Mouse (Mus musculus): Measurements from ENCODE around the gene Mageb3.
"Not testable (repeated sequence)": the region's sequence is repeated elsewhere in the genome, so short reads cannot be mapped to it uniquely, and the experiment has no call there.

The Mageb3 gene

DNA sequence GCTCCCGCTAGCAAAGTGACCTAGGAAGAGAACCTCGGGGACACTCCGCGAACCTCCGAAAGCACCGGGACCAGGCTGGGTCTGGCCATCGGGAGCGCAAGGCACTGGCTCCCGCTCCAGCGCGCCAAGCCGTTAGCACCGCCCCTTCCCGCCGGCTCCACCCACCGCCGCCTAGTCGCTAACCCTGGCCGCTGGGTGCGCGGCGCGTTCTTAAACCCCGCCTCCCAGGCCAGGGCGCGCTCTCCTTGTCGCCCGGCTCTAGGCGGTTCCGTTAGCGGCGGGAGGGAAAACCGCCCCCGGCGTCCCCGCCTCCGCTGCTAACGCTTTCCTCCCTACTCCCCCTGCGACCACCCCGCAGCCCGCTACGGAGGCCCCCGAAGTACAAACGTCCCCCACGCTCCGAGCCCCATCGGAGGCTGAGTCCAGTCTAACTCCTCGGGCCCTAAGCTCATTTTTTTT is at the start of gene Mageb3, which contains the start of gene Ctdspl2:
Gene Mageb3, minus strand, starts transcription at position 328 of the 459 bp plus-strand sequence.
Gene Ctdspl2, plus strand, starts transcription at position 237 of the 459 bp plus-strand sequence.
- DNase-seq (ENCODE audit: low spot score) = peak; percentile 94

DNA sequence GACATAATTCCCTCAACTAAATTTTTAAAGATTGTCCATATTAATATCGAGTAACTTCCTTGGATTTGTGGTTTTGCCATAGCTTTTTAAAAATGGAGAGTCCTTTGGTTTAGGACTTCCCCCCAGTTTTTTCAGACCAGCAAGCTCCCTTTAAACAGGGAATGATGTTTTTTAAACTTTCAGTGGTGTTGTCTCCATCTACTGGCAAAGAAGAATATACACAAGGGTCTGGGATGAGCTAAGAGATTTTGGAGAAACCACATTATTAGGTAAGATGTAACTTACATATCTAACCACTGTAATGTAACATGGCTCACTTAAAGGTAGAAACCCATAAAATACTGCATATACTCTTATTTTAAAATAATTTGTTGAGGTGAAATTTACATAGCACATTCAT is 39.8 kb upstream of the Mageb3 start:
- peak; percentile 47 for DNase-seq (ENCODE audit: low spot score)

GRCm38 (mm10) chr2:121957216-121957792 is 1.4 kb upstream of the Mageb3 start:
- DNase-seq (ENCODE audit: low spot score) = peak; percentile 34

DNA sequence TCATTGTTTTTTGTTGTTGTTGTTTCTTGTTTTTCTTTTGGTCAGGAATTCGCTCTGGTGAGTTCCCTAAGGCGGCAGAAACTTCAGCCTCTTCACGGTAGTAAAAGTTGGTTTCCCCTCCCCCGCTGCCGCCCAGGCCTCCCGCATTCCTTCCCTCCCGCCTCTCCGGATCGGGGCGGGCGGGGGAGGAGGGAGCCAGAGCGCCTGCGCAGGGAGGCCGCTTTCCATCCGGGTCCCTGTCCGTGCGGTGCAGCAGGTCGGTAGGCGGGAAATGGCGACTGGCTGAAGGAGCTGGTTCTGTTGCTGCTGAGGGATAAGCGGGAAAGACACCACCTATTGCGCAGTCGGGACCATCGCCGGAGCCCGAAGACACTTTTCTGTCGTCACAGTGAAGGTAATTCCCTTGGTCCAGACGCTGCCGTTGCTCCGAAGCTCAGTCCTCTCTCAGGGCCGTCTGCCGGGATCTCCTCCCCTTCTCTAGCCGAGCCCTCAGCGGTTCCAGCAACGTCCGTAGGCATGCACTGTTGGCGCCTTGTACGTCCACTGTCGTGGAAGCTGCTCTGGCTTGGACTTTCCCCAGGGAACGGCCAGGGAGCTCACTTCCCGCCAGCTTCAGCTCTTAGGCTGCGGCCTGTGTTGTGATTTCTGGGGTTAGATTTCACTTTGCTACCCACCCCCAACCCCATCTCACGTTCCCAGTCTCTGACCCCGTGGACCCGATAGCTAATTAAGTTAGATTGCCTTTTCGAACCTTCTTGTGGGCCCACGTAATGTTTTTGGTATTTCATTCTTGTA is 529 bp upstream of the Mageb3 start:
- peak; percentile 97 for DNase-seq (ENCODE audit: low spot score)

GRCm38 (mm10) chr2:121954971-121955656 is 778 bp downstream of the Mageb3 start:
- no peak for DNase-seq (ENCODE audit: low spot score)

- DNase-seq (ENCODE audit: low spot score) = no peak
Observed at GRCm38 (mm10) chr2:121943364-121943763, 12.5 kb downstream of the Mageb3 start.

DNA sequence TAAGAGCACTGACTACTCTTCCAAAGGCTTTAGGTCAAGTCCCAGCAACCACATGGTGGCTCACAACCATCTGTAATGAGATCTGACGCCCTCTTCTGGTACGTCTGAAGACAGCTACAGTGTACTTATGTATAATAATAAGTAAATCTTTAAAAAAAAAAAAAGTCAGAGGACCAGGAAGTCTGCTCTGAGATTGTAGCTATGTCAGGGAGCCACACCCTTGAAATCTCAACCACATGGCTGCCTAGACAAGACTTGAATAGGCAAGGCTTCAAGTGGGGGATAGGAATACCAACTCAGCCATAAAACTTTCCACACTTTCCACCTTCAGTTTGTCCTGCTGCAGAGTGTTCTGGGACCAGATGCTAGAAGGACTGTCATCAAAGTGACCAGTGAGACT is 18.3 kb downstream of the Mageb3 start:
- not testable (repeated sequence) for DNase-seq (ENCODE audit: low spot score)

DNA sequence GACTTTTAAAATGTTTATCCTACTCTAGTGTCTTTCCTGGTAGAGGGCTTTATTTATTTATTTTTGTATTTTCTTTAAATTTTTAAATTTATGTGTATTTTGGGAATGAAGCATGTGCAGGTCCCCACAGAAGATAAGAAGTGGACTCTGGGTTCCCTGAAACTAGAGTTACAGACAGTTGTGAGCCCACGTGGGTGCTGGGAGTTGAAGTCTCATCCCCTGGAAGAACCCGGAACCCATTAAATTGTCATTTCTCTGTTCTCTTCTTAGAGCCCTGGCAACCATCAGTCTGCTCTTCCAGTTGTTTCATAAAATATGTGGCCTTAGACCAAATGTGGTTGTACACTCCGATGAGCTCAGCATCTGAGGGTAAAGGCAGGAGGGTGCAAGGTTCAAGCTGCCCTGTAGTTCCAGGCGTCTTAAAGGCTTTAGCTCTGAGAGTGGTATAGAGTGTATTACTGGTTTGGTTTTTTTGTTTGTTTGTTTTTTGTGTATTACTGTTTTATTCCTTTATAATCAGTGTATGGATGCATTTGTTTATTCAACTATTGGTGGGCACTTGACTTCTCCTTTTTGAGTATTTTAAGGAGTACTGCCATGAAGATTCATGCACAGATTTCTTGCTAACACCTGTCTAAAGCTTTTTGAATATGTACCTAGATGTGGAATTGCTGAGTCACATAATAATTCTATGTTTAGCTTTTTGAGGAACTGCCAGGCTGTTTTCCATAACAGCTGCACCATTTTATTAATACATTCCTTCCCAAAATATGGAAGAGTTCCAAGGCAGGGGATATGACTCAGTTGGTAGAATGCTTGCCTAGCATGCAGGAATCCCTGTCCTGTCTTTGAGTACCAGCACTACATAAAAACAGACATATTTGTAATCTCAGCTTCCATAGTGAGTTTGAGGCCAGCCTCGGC is 39.6 kb downstream of the Mageb3 start:
- no peak for DNase-seq (ENCODE audit: low spot score)

DNA sequence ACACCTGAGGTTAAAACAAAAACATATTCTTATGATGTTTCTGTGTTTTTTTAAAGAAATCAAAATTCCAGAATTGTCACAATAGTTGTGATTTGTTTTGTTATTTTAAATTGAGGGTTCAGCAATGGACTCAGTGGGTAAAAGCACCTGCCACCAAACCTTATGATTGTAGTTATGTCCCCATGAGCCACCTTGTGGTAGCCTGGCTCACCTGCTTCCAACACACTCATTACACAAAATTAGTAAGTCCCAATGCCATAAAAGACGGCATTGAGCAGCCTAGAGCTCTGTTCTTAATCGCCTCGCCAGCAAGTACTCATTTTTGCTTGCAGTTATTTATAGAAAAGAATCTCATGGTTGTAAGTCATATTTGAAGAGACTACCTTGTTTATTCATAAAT is 45.9 kb downstream of the Mageb3 start:
- DNase-seq (ENCODE audit: low spot score) = no peak
